Mouse (Mus musculus) spleen, adult 2 months (tissue): ENCODE data around the gene Lrrc52.

Source experiments
- CTCF ChIP-seq: fragments of 200-500 bp; IDR thresholded peaks from 2 replicates; pipeline ENCODE4 v1.5.1; 2011; ENCODE audit warnings: mild to moderate bottlenecking, inconsistent platforms; ENCODE audit not compliant: insufficient read depth, insufficient read length, insufficient replicate concordance; ENCODE audit errors: extremely low read depth
- POLR2A ChIP-seq: fragments of 200-500 bp; IDR thresholded peaks from 2 replicates; pipeline ENCODE4 v1.6.1; 2011; ENCODE audit warnings: low read depth, low read length, inconsistent platforms

DNA sequence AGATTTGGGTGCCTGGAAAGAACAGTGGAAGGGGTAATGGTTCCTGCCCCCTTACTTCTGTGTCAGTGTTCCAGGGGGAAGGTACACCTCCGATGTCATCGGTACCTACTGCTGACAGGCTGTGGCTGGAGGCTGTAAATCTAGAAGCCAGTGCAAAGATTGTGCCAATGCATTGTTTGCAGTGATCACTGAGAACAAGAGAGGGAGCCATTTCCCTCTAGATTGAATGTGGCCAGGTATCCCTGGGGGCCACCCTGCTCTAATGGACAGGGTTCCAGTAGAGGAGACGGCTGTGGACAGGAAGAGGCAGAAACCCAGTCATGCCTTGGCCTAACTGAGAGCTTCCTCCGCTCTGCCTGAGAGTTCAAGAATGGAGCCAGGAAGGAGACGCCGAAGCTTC lies 18.5 kb downstream of the Lrrc52 start:
- TF ChIP-seq POLR2A (no peak), CTCF (no peak)
